Mouse (Mus musculus) kidney, embryonic 16.5 days (tissue): Measurements from ENCODE around the gene Hcar2. TPM values are rescaled to one million over a fixed set of nuclear protein-coding genes. Genes with fewer than 3 reads are reported as not detected.

Experiments
- ATAC-seq: fragments of 200-750 bp; cut with Nextera tagmentation; 2 replicates; pipeline ENCODE4 v1.8.0; 2017; ENCODE audit warnings: moderate TSS enrichment; ENCODE audit not compliant: low FRiP score, low TSS enrichment
- H3K27ac ChIP-seq: fragments of 300-500 bp; sonication (generic); 2 replicates; pipeline ENCODE4 v1.5.1; 2014; ENCODE audit warnings: low read length
- H3K27me3 ChIP-seq: fragments of 300-500 bp; sonication (generic); 2 replicates; pipeline ENCODE4 v1.6.1; 2014; ENCODE audit warnings: low read length, control low read depth, mixed read lengths; ENCODE audit not compliant: insufficient read depth
- H3K36me3 ChIP-seq: fragments of 300-500 bp; sonication (generic); 2 replicates; pipeline ENCODE4 v1.6.1; 2014; ENCODE audit warnings: low read length, control low read depth, mixed read lengths; ENCODE audit not compliant: insufficient read depth
- H3K4me1 ChIP-seq: fragments of 300-500 bp; sonication (generic); 2 replicates; pipeline ENCODE4 v1.6.1; 2014; ENCODE audit warnings: low read length, control low read depth, mixed read lengths; ENCODE audit not compliant: insufficient read depth
- H3K4me2 ChIP-seq: fragments of 300-500 bp; sonication (generic); replicated peaks from 2 replicates; pipeline ENCODE4 v1.6.1; 2014; ENCODE audit warnings: low read depth, low read length
- H3K4me3 ChIP-seq: fragments of 300-500 bp; sonication (generic); 2 replicates; pipeline ENCODE4 v1.5.1; 2014; ENCODE audit warnings: mild to moderate bottlenecking, low read length
- H3K9ac ChIP-seq: fragments of 300-500 bp; sonication (generic); replicated peaks from 2 replicates; pipeline ENCODE4 v1.6.1; 2014; ENCODE audit warnings: low read length
- H3K9me3 ChIP-seq: fragments of 300-500 bp; sonication (generic); 2 replicates; pipeline ENCODE4 v1.6.1; 2016; ENCODE audit warnings: low read length, control low read depth
- WGBS: fragments of 180-500 bp; shearing (Covaris S2); extraction: QIAGEN DNeasy Blood & Tissue Kit; methylation state at CpG from one replicate; pipeline ENCODE4 v1.1.7; 2014; 5-methylcytosine and 5-hydroxymethylcytosine counted together
- polyA plus RNA-seq: library from polyadenylated mRNA; unstranded; fragments of >200 nt; fragmentation: Nextera tagmentation; extraction: Ambion mirVana; gene quantifications from 2 replicates; pipeline ENCODE4 v1.2.1, GENCODE M21; 2015

Gene Hcar2
- polyA plus RNA-seq, 1 experiment from 2014 or later, result not detected

GRCm38 (mm10) chr5:123843816-123844215 is 21.5 kb downstream of the Hcar2 start:
- H3K4me2 ChIP-seq, result no peak overlapping the region
- 56% methylated on average over 4 of the region's 4 CpGs for WGBS
- no peak overlapping the region for H3K4me3 ChIP-seq
- no peak overlapping the region for H3K27ac ChIP-seq
- peaks cover 4% of the 10 kb centered on the region; the same call in 1 of the 2 replicates for H3K4me1 ChIP-seq
- H3K27me3 ChIP-seq, result no peaks in the 10 kb centered on the region
- ATAC-seq, result no peak
- no peaks in the 10 kb centered on the region for H3K36me3 ChIP-seq
- H3K9me3 ChIP-seq, result no peaks in the 10 kb centered on the region
- no peak overlapping the region for H3K9ac ChIP-seq

DNA sequence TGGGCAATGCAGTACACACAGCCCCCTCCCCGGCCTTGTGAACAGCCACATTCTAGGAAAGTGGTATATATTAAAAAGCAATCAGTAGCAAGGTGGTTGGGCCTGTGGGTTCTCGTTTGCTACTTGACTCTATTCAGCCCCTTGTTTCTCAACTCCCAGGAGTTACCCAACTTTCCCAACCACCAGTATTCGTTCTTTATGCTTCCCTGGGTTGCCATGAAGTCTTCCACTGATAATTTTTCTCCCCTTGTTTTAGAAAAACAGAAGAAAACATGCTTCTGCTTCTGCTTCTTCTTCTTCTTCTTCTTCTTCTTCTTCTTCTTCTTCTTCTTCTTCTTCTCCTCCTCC is 22.4 kb downstream of the Hcar2 start:
- Histone ChIP-seq H3K4me3 (no peak overlapping the region), H3K9ac (no peak overlapping the region), H3K27ac (no peak overlapping the region), H3K9me3 (no peaks in the 10 kb centered on the region), H3K27me3 (no peaks in the 10 kb centered on the region), H3K4me1 (peaks cover 9% of the 10 kb centered on the region; the same call in 1 of the 2 replicates), H3K4me2 (no peak overlapping the region), H3K36me3 (no peaks in the 10 kb centered on the region)
- 81% methylated on average over 3 of the region's 3 CpGs for WGBS
- no peak for ATAC-seq

DNA sequence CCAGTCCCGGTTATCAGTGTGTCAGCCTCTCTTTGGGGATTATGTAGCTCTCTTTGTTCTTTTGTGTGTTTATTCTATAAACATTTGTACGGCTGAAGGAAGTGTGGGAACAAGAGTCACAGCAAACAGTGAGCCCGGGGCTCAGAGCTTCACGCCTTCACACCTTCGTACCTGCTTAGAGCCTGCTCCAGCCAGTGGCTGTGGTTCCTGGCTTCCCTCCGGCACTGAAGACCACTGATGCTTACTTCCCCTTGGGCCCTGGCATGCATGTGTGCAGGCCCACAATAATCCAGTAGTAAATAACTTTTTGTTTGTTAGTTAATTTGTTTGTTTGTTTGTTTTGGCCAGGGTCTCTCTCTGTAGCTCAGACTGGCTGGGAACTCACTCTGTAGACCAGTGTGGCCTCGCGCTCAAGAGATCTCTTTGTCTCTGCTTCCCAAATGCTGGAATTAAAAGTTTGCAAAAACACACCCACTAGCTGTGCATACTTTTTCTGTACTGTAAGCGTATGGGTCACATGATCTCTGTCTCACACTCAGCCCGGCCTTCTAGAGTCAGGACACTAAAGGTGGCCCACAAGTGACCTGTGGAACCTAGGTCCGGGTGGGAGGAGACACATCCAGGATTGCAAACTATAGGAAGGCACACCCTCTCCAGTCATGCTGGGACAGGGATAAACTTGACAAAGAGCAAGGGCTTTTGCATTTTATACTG is 22.9 kb downstream of the Hcar2 start:
- Histone ChIP-seq H3K9me3 (no peaks in the 10 kb centered on the region), H3K36me3 (no peaks in the 10 kb centered on the region), H3K27ac (no peak overlapping the region), H3K4me3 (no peak overlapping the region), H3K4me1 (peaks cover 9% of the 10 kb centered on the region; the same call in 1 of the 2 replicates), H3K27me3 (no peaks in the 10 kb centered on the region), H3K9ac (no peak overlapping the region), H3K4me2 (no peak overlapping the region)
- 47% methylated on average over 11 of the region's 11 CpGs for WGBS
- no peak for ATAC-seq

DNA sequence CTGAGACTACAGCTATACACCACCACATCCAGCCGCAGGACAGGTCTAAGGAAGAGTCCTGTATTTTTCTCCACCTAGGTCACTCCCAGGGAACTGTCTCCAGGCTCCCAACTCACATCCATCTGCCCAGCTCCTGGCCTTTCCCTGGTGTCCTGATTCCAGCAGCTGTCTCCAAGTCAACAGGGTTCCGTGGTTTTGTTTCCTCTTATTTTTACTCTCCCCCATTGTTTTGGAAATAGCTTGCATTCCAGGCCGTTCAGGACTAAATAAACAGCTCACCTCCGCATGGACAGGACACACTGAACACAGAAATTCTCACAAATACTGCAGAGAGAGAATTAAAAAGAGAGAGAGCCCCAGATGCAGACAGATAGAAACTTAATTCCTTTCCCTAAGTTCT is 27.9 kb downstream of the Hcar2 start:
- Histone ChIP-seq H3K27ac (no peak overlapping the region), H3K9ac (no peak overlapping the region), H3K4me2 (no peak overlapping the region), H3K9me3 (no peaks in the 10 kb centered on the region), H3K36me3 (no peaks in the 10 kb centered on the region), H3K27me3 (no peaks in the 10 kb centered on the region), H3K4me3 (no peak overlapping the region), H3K4me1 (peaks cover 13% of the 10 kb centered on the region)
- WGBS, result 40% methylated on average over 4 of the region's 4 CpGs
- no peak for ATAC-seq

DNA sequence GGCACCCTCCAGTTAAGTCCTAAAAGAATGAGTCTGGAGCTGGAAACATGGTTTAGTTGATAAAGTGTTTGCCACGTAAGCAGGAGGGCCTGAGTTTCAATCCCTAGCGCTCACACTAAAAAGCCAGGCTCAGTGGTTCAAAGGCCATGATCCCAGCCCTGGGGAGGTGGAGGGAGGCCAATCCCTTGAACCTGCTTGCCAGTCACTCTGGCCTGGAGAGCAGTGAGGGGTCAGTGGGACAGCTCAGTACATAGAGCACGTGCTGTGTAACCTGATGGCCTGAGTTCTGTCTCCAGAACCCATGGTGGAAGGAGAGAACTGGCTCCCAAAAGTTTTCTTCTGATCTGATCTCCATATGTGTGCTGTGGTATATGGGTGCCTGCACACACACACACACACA is 30.5 kb downstream of the Hcar2 start:
- Histone ChIP-seq H3K9me3 (no peaks in the 10 kb centered on the region), H3K9ac (no peak overlapping the region), H3K27me3 (no peaks in the 10 kb centered on the region), H3K4me1 (peaks cover 9% of the 10 kb centered on the region), H3K27ac (no peak overlapping the region), H3K4me3 (no peak overlapping the region), H3K36me3 (no peaks in the 10 kb centered on the region), H3K4me2 (no peak overlapping the region)
- ATAC-seq, result no peak
- WGBS, result 81% methylated on average over 3 of the region's 3 CpGs

DNA sequence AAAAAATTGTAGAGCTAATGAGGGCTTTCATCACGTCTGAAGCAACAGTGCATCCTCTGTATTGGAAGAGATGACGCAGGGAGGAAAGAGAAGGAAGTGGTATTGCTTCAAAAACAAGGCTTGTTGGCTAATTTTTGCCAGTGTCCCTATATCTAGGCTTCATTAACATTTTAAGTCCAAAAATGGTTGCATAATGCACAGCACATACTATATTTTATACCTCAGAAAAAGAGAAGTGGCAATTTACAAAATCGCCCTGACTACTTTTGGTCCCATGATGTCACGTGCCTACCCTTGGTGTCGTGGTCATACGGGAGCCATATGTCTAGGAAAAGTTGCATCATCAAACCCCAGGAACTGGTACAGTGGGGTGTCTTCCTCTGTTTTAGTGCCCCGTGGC is 33.0 kb downstream of the Hcar2 start:
- Histone ChIP-seq H3K9me3 (no peaks in the 10 kb centered on the region), H3K4me2 (no peak overlapping the region), H3K36me3 (no peaks in the 10 kb centered on the region), H3K4me3 (no peak overlapping the region), H3K9ac (no peak overlapping the region), H3K27ac (no peak overlapping the region), H3K27me3 (no peaks in the 10 kb centered on the region), H3K4me1 (peaks cover 11% of the 10 kb centered on the region)
- 88% methylated on average over 7 of the region's 7 CpGs for WGBS
- ATAC-seq, result no peak

DNA sequence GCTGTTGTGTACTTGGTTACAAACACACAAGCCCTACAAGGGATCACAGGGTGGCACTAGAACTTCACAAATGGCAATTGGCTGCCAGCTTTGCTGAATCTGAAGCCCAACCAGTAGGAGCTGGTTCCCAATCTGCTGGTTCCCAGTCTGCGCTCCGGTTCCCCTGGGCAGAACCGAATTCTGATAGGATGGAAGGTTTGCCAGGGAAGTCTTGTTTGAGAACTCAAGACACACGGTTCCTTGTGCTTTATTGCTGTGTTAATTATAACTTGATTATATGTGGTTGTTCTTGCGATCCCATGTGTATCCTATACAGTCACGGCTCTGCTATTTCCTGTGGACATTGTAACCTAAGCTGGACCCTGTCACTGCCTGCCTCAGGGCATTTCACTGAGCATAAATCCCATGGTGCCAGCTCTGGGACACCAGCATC is 37.6 kb downstream of the Hcar2 start:
- 18% methylated on average over 6 of the region's 6 CpGs for WGBS
- Histone ChIP-seq H3K4me3 (0 out of 2 replicates have a peak overlapping the region, but pooled peaks have one; percentile 10), H3K36me3 (no peaks in the 10 kb centered on the region), H3K9me3 (no peaks in the 10 kb centered on the region), H3K27ac (peak overlapping the region; percentile 66), H3K27me3 (no peaks in the 10 kb centered on the region), H3K4me2 (peak overlapping the region; percentile 32), H3K4me1 (peaks cover 7% of the 10 kb centered on the region; the same call in 1 of the 2 replicates), H3K9ac (peak overlapping the region; percentile 41; the same call in 1 of the 2 replicates)
- ATAC-seq, result peak; percentile 86; the same call in 1 of the 2 replicates

DNA sequence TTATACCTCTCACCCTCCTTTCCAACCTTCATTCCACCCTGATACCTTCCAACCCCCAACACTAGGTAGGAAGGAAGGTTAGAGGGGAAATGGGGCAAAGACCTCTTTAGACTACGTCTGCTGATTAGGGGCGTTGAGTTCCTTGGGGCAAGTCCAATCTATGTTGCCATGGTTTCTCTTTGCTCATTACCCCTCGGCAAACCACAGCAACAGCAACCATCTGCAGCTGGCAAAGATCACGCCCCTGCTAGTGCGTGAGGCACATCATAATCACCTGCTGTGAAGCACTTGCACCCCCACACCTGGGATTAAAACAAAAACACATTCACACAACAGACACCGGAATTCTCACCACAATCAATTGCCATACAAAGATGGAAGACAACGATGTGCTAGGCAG is 42.6 kb downstream of the Hcar2 start:
- H3K27me3 ChIP-seq, result no peaks in the 10 kb centered on the region
- WGBS, result 80% methylated on average over 7 of the region's 7 CpGs
- H3K4me3 ChIP-seq, result no peak overlapping the region
- no peak for ATAC-seq
- no peaks in the 10 kb centered on the region for H3K9me3 ChIP-seq
- H3K36me3 ChIP-seq, result peaks cover 10% of the 10 kb centered on the region; the same call in 1 of the 2 replicates
- no peak overlapping the region for H3K4me2 ChIP-seq
- no peak overlapping the region for H3K9ac ChIP-seq
- H3K4me1 ChIP-seq, result peaks cover 13% of the 10 kb centered on the region; the same call in 1 of the 2 replicates
- H3K27ac ChIP-seq, result no peak overlapping the region

DNA sequence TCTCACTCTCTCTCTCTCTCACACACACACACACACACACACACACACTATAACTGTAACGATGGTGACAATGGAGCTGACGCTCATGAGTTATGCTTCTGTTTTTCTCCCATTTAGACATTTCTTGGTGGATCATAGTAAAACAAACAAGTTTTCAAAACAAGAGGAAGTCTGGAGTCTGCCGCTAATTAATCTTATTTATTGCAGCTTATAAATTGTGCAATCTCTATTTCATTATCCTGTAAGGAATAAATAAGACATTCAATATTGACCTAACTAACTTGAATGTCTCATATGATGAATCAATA is 44.1 kb downstream of the Hcar2 start:
- peak overlapping the region; percentile 14; the same call in 1 of the 2 replicates for H3K27ac ChIP-seq
- ATAC-seq, result peak; percentile 60
- WGBS, result 38% methylated on average over 3 of the region's 3 CpGs

DNA sequence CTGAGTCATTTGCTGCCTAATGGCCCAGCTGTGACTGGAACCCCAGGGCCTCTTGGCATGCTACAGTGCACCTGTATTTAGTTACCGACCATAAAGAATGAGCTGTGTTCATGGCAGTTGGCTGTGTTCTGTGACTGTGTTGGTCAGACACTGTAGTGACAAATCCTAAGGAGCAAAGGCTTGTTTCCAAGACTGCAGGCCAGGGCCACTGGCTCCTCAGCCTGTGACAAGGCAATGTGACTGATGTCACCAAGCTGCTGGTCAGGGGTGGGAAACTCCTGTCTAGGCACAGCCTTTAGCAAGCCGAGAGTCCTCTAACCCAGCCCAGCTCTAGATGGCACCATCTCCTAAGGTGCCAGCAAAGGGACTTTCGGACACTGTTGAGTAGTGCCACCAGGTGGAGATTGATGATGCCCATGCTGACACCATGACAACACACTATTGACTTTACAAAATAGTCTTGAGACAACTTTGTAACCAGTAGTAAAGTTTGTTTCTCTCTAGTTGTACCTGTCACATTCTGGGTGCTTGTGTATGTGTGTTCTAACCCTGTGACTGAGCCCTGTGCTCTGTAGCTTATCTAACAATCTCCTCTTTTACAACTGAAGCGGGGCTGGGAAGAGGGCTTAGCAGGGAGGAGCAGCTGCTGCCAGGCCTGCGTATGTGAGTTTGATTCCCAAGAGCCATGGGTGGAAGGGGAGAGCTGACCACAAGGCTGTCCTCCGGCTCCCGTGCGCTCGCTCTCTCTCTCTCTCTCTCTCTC is 44.6 kb downstream of the Hcar2 start:
- no peaks in the 10 kb centered on the region for H3K27me3 ChIP-seq
- peak; percentile 83 for ATAC-seq
- peaks cover 12% of the 10 kb centered on the region; the same call in 1 of the 2 replicates for H3K4me1 ChIP-seq
- H3K27ac ChIP-seq, result peak overlapping the region; percentile 14; the same call in 1 of the 2 replicates
- no peak overlapping the region for H3K4me2 ChIP-seq
- no peak overlapping the region for H3K9ac ChIP-seq
- peaks cover 12% of the 10 kb centered on the region; the same call in 1 of the 2 replicates for H3K36me3 ChIP-seq
- 53% methylated on average over 9 of the region's 9 CpGs for WGBS
- no peak overlapping the region for H3K4me3 ChIP-seq
- H3K9me3 ChIP-seq, result no peaks in the 10 kb centered on the region

More for the DNA sequence above, 44.1 kb downstream of the Hcar2 start:
- no peak overlapping the region for H3K4me3 ChIP-seq
- H3K4me1 ChIP-seq, result peaks cover 12% of the 10 kb centered on the region; the same call in 1 of the 2 replicates
- no peaks in the 10 kb centered on the region for H3K9me3 ChIP-seq
- no peak overlapping the region for H3K9ac ChIP-seq
- peaks cover 10% of the 10 kb centered on the region; the same call in 1 of the 2 replicates for H3K36me3 ChIP-seq
- no peak overlapping the region for H3K4me2 ChIP-seq
- H3K27me3 ChIP-seq, result no peaks in the 10 kb centered on the region
